Mouse (Mus musculus) bone marrow, adult 2 months (tissue): ENCODE measurements at regions not wholly inside any gene's neighbourhood (a gene's known extent, or its start where the extent isn't known, plus 50 kb on each side); places are given as distances from the start of the nearest gene placed in this dataset.

Source experiments
- CTCF ChIP-seq: fragments of 200-500 bp; IDR thresholded peaks from 2 replicates; pipeline ENCODE4 v1.5.1; 2011; ENCODE audit warnings: low read length, control low read depth; ENCODE audit not compliant: control insufficient read depth, insufficient read depth
- POLR2A ChIP-seq: fragments of 200-500 bp; IDR thresholded peaks from 2 replicates; pipeline ENCODE4 v1.6.1; 2011; ENCODE audit warnings: low read depth, mild to moderate bottlenecking, control low read depth, low read length, borderline replicate concordance; ENCODE audit not compliant: control insufficient read depth

DNA sequence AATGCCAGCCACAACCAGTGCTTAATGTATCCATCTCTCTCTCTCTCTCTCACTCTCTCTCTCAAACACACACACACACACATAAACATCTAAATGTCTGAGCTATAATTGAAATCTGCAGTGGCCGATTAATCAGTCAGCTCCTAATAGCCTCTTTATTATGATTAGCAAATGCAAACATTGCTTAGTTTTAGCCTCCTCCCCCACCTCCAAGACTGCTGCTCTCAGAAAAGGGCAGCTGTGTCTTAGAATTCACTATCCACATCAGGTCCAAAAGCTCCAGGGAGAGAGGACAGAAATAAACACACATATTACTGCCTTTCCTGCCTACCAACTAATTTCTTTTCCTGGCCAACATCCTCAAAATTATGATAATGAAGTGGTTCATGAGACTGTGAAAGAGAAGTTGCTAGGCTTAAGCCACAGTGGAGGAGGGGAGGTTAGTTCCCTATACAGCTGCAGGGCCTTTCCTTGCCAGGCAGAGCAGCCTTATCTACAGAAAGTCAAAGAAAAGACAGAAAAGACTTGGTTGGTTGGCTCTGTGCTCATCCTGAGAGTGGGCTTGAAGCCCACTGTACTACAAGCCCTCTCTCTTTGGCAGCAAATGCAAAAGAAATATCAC, 442.7 kb upstream of the Tbl1xr1 start:
- TF ChIP-seq CTCF, result no peak
- TF ChIP-seq POLR2A, result no peak
